Comparison of ENCODE assay signal across 18 mouse cellular contexts in genomic region chr19:60513431-60513830, GRCm38 (mm10). TPM values are rescaled to one million over a fixed set of nuclear protein-coding genes. Genes with fewer than 3 reads are reported as not detected.
DNase-seq lines count a peak whose midpoint lies in the region; TF ChIP-seq lines count a peak whose summit lies in the region.
"Had no signal": no experiment of that assay in that cellular context is flagged by ENCODE, and none has a peak within 500 bp of the region (broad histone marks: within the 10 kb centered on the region; RNA-seq: fewer than 3 reads in every experiment).

No protein-coding gene starts in this region.

- H3K9me3 ChIP-seq in CH12.LX (replicated peaks; ENCODE audit: low read length): no peaks in the 10 kb centered on the region
- H3K9me3 ChIP-seq: neural tube, embryonic 12.5 days had no signal

- H3K4me3 ChIP-seq in left cerebral cortex, adult 2 months: no peak overlapping the region
- no peak overlapping the region for H3K4me3 ChIP-seq in CH12.LX (replicated peaks in 1 of 3; ENCODE audit: low read depth in 2 of 3, low read length in 2 of 3, poor library complexity in 1 of 3)
- no peak overlapping the region for H3K4me3 ChIP-seq in embryonic fibroblast, embryonic 13.5 days (ENCODE audit: insufficient read depth, low read length)
- H3K4me3 ChIP-seq: neural tube, embryonic 12.5 days had no signal

- no peaks in the 10 kb centered on the region for H3K27me3 ChIP-seq in CH12.LX (replicated peaks)
- H3K27me3 ChIP-seq: neural tube, embryonic 12.5 days had no signal

- no peak overlapping the region for H3K27ac ChIP-seq in left cerebral cortex, adult 2 months
- H3K27ac ChIP-seq in CH12.LX (ENCODE audit: insufficient read depth, low read depth): no peak overlapping the region
- no peak overlapping the region for H3K27ac ChIP-seq in embryonic fibroblast, embryonic 13.5 days (ENCODE audit: insufficient read depth, low read length)
- H3K27ac ChIP-seq: neural tube, embryonic 12.5 days had no signal

- H3K4me1 ChIP-seq in CH12.LX (ENCODE audit: control insufficient read depth in 1 of 2, insufficient read depth in 2 of 2): peaks cover 0 to 12% of the 10 kb centered on the region in 2 experiments; a peak in 2 of 4 replicates
- no peaks in the 10 kb centered on the region for H3K4me1 ChIP-seq in embryonic fibroblast, embryonic 13.5 days (ENCODE audit: control insufficient read depth, insufficient read depth, low read length)
- H3K4me1 ChIP-seq: neural tube, embryonic 12.5 days had no signal

- no peak for TF ChIP-seq POLR2A in CH12.LX (IDR thresholded peaks at IDR 0.05; ENCODE audit: low read depth, low read length)
- no peak for TF ChIP-seq POLR2A in embryonic fibroblast, embryonic 13.5 days (IDR thresholded peaks at IDR 0.05; ENCODE audit: low read depth, low read length)

- TF ChIP-seq EP300 in CH12.LX (IDR thresholded peaks at IDR 0.05; ENCODE audit: low read length): no peak

- intact Hi-C loops in left cerebral cortex, adult 2 months (cut with DNase I): loop anchor here (2.0 kb wide), 1 partner anchor 77 kb away; no protein-coding TSS in a partner anchor

- no peaks in the 10 kb centered on the region for H3K79me2 ChIP-seq in CH12.LX (replicated peaks; ENCODE audit: control insufficient read depth, extremely low read depth, insufficient read depth, poor library complexity, severe bottlenecking)

- H3K36me3 ChIP-seq in CH12.LX (replicated peaks in 1 of 2; ENCODE audit: control insufficient read depth in 1 of 2, insufficient read depth in 1 of 2, low read length in 1 of 2): no peaks in the 10 kb centered on the region
- H3K36me3 ChIP-seq: neural tube, embryonic 12.5 days had no signal

- TF ChIP-seq RAD21 in CH12.LX (IDR thresholded peaks at IDR 0.05; ENCODE audit: low read depth, low read length): peak; percentile 36

- peak; percentile 53 for TF ChIP-seq CTCF in left cerebral cortex, adult 2 months (IDR thresholded peaks at IDR 0.05)
- peak in 1 of 2 experiments; percentile 24; a peak in 1 of 4 replicates for TF ChIP-seq CTCF in CH12.LX (conservative IDR thresholded peaks at IDR 0.05 in 1 of 2, IDR thresholded peaks at IDR 0.05 in 1 of 2; ENCODE audit: low read depth in 2 of 2, low read length in 2 of 2)
- peak; percentile 58; the same call in 1 of the 2 replicates for TF ChIP-seq CTCF in embryonic fibroblast, embryonic 13.5 days (IDR thresholded peaks at IDR 0.05; ENCODE audit: borderline replicate concordance, insufficient read depth, low read length)

- dilution Hi-C loops in CH12.LX (cut with MboI; ENCODE audit: extremely low pct_ligation_motif_present, extremely low pct_unique_long_range_greater_than_20kb, low sequenced_read_pairs): no loop called here

- H3K4me2 ChIP-seq in CH12.LX (ENCODE audit: insufficient read depth, low read depth, poor library complexity, severe bottlenecking): no peak overlapping the region
- H3K4me2 ChIP-seq: liver, embryonic 11.5 days; midbrain, embryonic 11.5 days; neural tube, embryonic 12.5 days had no signal

- peak; percentile 43 for DNase-seq in adrenal gland, postnatal 10 days
- no peak for DNase-seq in adrenal gland, adult 8-10 months
- DNase-seq in left cerebral cortex, adult 2 months (ENCODE audit: extremely low spot score in 1 of 2, low spot score in 2 of 2): peak in 1 of 2 experiments; percentile 17
- DNase-seq in left cerebral cortex, adult 11 months (ENCODE audit: low spot score): no peak
- no peak for DNase-seq in CH12.LX (ENCODE audit: extremely low read depth)
- DNase-seq in thymus, postnatal 25 days: no peak
- no peak for DNase-seq in cerebellum, adult 8-10 months
- DNase-seq: B cell, adult 2 months; embryo, embryonic 11 days; gastrocnemius, postnatal 36 days; heart, postnatal 14 days had no signal

- in situ Hi-C loops in CH12.LX (cut with MboI; ENCODE audit: low pct_ligation_motif_present, low pct_unique_long_range_greater_than_20kb, low sequenced_read_pairs): no loop called here

- no peak overlapping the region for H3K9ac ChIP-seq in CH12.LX (ENCODE audit: insufficient read depth, low read depth)
- H3K9ac ChIP-seq: neural tube, embryonic 12.5 days had no signal

TF ChIP-seq in CH12.LX, 34 proteins besides CTCF, POLR2A, EP300 and RAD21:
- TF ChIP-seq NELFE (IDR thresholded peaks at IDR 0.05; ENCODE audit: low read depth, low read length) (no peak), JUND (conservative IDR thresholded peaks at IDR 0.05; ENCODE audit: low read depth, low read length) (no peak), SIN3A (IDR thresholded peaks at IDR 0.05; ENCODE audit: low read length) (no peak), POLR2AphosphoS2 (IDR thresholded peaks at IDR 0.05; ENCODE audit: low read depth, low read length) (no peak)
TF ChIP-seq in CH12.LX: peak in this region for 0.

RNA-seq across cellular contexts. Expression of gene Prlhr, which starts 45.3 kb away (rescaled TPM):
- total RNA-seq in adrenal gland, postnatal 10 days (2021): 1 to 10 TPM; 1.0 to 2.7 TPM
- total RNA-seq in adrenal gland, adult 8-10 months (2022): 1 to 10 TPM in 2 of 4 experiments, under 1 TPM in 2; 0.28 to 1.9 (median 1.1) TPM
- total RNA-seq in left cerebral cortex, adult 2 months (2021): not detected
- total RNA-seq in CH12.LX (2012; rRNA removed): not detected in 2 replicates
- total RNA-seq in CH12.LX (2014; rRNA removed): not detected in 2 replicates
- polyA plus RNA-seq in CH12.LX (2012; ENCODE audit: insufficient read length, low read depth): not detected in 2 replicates
- not detected in 2 replicates for polyA plus RNA-seq in embryonic fibroblast, embryonic 13.5 days (2011; ENCODE audit: insufficient read length, low read depth, missing spikeins)
- total RNA-seq: gastrocnemius, postnatal 36 days; heart, postnatal 14 days had no signal
- polyA plus RNA-seq: forebrain, embryonic 11.5 days; intestine, embryonic 14.5 days; liver, embryonic 11.5 days; midbrain, embryonic 11.5 days; neural tube, embryonic 12.5 days; stomach, embryonic 14.5 days had no signal
